Mouse (Mus musculus) hindbrain, embryonic 11.5 days (tissue): ENCODE measurements around the gene Itsn1. TPM values are rescaled to one million over a fixed set of nuclear protein-coding genes. Genes with fewer than 3 reads are reported as not detected.

Source experiments
- ATAC-seq: fragments of 200-750 bp; cut with Nextera tagmentation; 2 replicates; pipeline ENCODE4 v1.8.0; 2017; ENCODE audit warnings: mild to moderate bottlenecking, moderate TSS enrichment, moderate library complexity; ENCODE audit not compliant: low FRiP score
- DNase-seq: peaks from one replicate; pipeline ENCODE4 v3.0.0-alpha.2; 2015; ENCODE audit warnings: low spot score
- H3K27ac ChIP-seq: fragments of 300-500 bp; sonication (generic); 2 replicates; pipeline ENCODE4 v1.5.1; 2014; ENCODE audit warnings: mild to moderate bottlenecking, low read depth, low read length
- H3K27me3 ChIP-seq: fragments of 300-500 bp; sonication (generic); 2 replicates; pipeline ENCODE4 v1.6.1; 2014; ENCODE audit warnings: mild to moderate bottlenecking, low read length, moderate library complexity, mixed read lengths; ENCODE audit not compliant: control insufficient read depth, insufficient read depth
- H3K36me3 ChIP-seq: fragments of 300-500 bp; sonication (generic); 2 replicates; pipeline ENCODE4 v1.6.1; 2014; ENCODE audit warnings: mild to moderate bottlenecking, low read length, moderate library complexity, mixed read lengths; ENCODE audit not compliant: control insufficient read depth, insufficient read depth
- H3K4me1 ChIP-seq: fragments of 300-500 bp; sonication (generic); replicated peaks from 2 replicates; pipeline ENCODE4 v1.6.1; 2014; ENCODE audit warnings: low read length, mixed read lengths; ENCODE audit not compliant: control insufficient read depth, insufficient read depth
- H3K4me2 ChIP-seq: fragments of 300-500 bp; sonication (generic); replicated peaks from 2 replicates; pipeline ENCODE4 v1.6.1; 2014; ENCODE audit warnings: mild to moderate bottlenecking, low read depth, low read length
- H3K4me3 ChIP-seq: fragments of 300-500 bp; sonication (generic); 2 replicates; pipeline ENCODE4 v1.5.1; 2014; ENCODE audit warnings: low read depth, low read length
- H3K9ac ChIP-seq: fragments of 300-500 bp; sonication (generic); 2 replicates; pipeline ENCODE4 v1.6.1; 2014; ENCODE audit warnings: low read depth, low read length
- H3K9me3 ChIP-seq: fragments of 300-500 bp; sonication (generic); 2 replicates; pipeline ENCODE4 v1.6.1; 2016; ENCODE audit warnings: low read length; ENCODE audit not compliant: control insufficient read depth
- WGBS: fragments of 180-500 bp; shearing (Covaris S2); extraction: QIAGEN DNeasy Blood & Tissue Kit; methylation state at CpG from one replicate; pipeline ENCODE4 v1.1.7; 2014; 5-methylcytosine and 5-hydroxymethylcytosine counted together
- polyA plus RNA-seq: library from polyadenylated mRNA; unstranded; fragments of >200 nt; fragmentation: Nextera tagmentation; extraction: Ambion mirVana; gene quantifications from 2 replicates; pipeline ENCODE4 v1.2.1, GENCODE M21; 2014

The Itsn1 gene
- polyA plus RNA-seq, 1 experiment from 2014 or later, result 61.1 TPM

DNA sequence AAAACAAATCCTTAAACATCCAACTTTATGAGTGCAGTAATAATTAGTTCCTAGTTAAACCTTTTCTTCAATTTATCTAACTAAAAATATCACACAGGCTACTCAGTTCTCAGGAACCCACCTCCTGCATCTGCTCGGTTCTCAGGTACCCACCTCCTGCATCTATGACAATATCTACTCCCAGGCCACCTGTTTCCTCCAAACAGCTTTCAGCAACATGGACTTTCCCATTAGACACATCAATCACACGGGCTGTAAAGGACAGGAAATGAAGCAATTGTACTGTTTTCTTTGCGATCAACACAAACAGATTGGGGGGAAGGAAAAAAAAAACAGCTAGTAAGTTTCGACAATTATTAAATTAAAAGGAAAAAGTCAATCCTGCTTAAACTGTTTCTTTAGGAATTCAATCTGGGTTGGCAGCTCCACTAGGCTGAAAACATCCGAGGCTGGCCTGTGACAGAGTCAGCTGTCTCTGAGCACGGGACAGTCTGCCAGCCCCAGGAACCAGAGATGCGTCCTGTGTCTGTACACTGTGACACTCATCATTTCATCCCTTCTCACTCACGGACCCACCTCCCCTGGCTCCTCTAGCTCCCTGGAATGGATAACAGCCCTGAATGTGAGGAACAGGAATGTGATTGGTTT is 33.8 kb upstream of the Itsn1 start:
- Histone ChIP-seq H3K27me3 (no peaks in the 10 kb centered on the region), H3K27ac (no peak overlapping the region), H3K36me3 (peaks cover 2% of the 10 kb centered on the region; the same call in 1 of the 2 replicates), H3K9ac (no peak overlapping the region), H3K4me2 (no peak overlapping the region), H3K4me3 (no peak overlapping the region), H3K9me3 (no peaks in the 10 kb centered on the region), H3K4me1 (no peaks in the 10 kb centered on the region)
- ATAC-seq (no peak), DNase-seq (no peak)
- 68% methylated on average over 8 of the region's 8 CpGs for WGBS

DNA sequence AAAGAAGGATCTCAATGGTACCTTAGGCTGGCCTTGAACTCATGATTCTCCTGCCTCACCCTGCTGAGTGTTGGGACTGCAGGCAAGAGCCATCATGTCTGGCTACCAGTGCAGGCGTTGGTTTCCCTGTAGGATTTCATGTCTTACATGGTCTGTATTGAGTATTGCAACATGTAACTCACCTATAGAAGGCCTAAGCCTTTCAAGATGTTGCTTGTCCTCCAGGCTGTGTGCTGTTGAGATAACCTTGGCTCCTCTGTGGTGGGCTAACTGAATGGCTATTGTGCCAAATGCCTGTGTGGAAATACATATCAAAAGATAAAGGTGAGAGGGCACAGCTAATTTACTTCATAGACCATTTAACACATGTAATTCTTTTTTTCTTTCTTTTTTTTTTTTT is 30.1 kb upstream of the Itsn1 start:
- 96% methylated on average over 1 of the region's 1 CpGs for WGBS
- DNase-seq (no peak), ATAC-seq (no peak)
- H3K9me3 ChIP-seq, result no peaks in the 10 kb centered on the region
- H3K4me2 ChIP-seq, result no peak overlapping the region
- H3K9ac ChIP-seq, result no peak overlapping the region
- peaks cover 3% of the 10 kb centered on the region; the same call in 1 of the 2 replicates for H3K36me3 ChIP-seq
- H3K27me3 ChIP-seq, result no peaks in the 10 kb centered on the region
- no peak overlapping the region for H3K27ac ChIP-seq
- H3K4me1 ChIP-seq, result no peaks in the 10 kb centered on the region
- no peak overlapping the region for H3K4me3 ChIP-seq

- Histone ChIP-seq H3K4me3 (no peak overlapping the region), H3K36me3 (peaks cover 3% of the 10 kb centered on the region; the same call in 1 of the 2 replicates), H3K4me2 (no peak overlapping the region), H3K4me1 (no peaks in the 10 kb centered on the region), H3K27ac (no peak overlapping the region), H3K27me3 (no peaks in the 10 kb centered on the region), H3K9me3 (no peaks in the 10 kb centered on the region), H3K9ac (no peak overlapping the region)
- 91% methylated on average over 13 of the region's 13 CpGs for WGBS
- ATAC-seq (no peak), DNase-seq (no peak)
Observed at GRCm38 (mm10) chr16:91701908-91702307, 27.2 kb upstream of the Itsn1 start.

DNA sequence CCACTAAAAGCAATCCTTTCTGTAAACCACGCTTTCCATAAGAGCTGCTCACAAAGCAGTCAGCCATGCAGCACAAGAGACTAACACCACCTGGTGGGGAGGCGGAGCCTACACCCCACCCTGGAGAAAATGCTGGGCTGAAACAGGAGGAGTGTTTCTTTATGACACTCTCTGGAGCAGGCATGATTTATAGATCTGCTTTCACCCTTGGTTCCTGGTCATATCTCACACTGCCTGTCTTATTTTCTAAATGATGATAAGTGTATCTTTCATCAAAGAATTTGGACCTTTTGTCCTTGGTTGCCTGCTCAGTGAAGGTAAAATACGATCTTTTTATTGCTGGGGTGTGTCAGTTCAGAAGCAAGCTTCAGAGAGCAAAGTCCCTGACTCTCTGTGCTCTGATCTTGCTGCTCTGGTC is 26.3 kb upstream of the Itsn1 start:
- H3K36me3 ChIP-seq, result peaks cover 3% of the 10 kb centered on the region; the same call in 1 of the 2 replicates

DNA sequence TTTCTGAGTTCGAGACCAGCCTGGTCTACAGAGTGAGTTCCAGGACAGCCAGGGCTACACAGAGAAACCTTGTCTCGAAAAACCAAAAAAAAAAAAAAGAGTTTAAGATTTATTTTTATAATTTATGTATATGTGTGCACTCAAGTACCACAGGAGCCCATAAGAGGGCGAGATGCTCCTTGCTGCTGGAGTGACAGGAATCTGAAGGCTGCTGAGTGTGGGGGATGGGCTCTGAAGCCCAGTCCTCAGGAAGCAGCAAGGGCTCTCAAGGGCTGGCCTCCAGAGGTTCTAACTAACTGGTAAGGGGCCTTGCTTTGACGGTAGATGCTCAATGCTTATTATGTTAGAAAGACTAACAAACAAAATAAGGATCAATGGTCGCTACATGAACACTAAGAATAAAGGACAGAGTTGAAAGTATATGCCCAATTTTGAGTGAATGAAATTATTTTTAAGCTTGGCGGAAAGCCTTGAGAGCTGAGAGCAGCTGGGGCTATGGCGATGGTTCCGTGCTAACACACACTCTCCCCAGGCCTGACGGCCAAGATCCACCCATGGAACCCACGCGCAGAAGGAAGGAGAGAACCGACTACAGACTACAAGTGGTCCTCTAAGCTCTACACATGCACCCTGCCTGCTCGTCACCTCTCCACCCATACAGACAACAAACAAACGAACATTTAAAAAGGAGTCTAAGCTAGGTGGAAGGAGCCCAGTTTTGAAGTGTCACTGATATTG is 24.3 kb upstream of the Itsn1 start:
- H3K4me3 ChIP-seq, result no peak overlapping the region
- H3K4me2 ChIP-seq, result no peak overlapping the region
- H3K36me3 ChIP-seq, result peaks cover 3% of the 10 kb centered on the region; the same call in 1 of the 2 replicates
- 83% methylated on average over 14 of the region's 14 CpGs for WGBS
- no peak overlapping the region for H3K9ac ChIP-seq
- DNase-seq, result peak; percentile 28
- H3K9me3 ChIP-seq, result no peaks in the 10 kb centered on the region
- H3K27me3 ChIP-seq, result no peaks in the 10 kb centered on the region
- no peak overlapping the region for H3K27ac ChIP-seq
- H3K4me1 ChIP-seq, result no peaks in the 10 kb centered on the region
- ATAC-seq, result no peak

More for the DNA sequence above, 26.3 kb upstream of the Itsn1 start:
- Histone ChIP-seq H3K9ac (no peak overlapping the region), H3K9me3 (no peaks in the 10 kb centered on the region), H3K4me3 (no peak overlapping the region), H3K27me3 (no peaks in the 10 kb centered on the region), H3K4me2 (no peak overlapping the region), H3K27ac (no peak overlapping the region), H3K4me1 (no peaks in the 10 kb centered on the region)
- no peak for DNase-seq
- ATAC-seq, result no peak
- WGBS, result 62% methylated on average over 3 of the region's 3 CpGs

GRCm38 (mm10) chr16:91710241-91710640 is 18.8 kb upstream of the Itsn1 start:
- no peak for ATAC-seq
- Histone ChIP-seq H3K36me3 (peaks cover 5% of the 10 kb centered on the region; the same call in 1 of the 2 replicates), H3K27me3 (no peaks in the 10 kb centered on the region)

DNA sequence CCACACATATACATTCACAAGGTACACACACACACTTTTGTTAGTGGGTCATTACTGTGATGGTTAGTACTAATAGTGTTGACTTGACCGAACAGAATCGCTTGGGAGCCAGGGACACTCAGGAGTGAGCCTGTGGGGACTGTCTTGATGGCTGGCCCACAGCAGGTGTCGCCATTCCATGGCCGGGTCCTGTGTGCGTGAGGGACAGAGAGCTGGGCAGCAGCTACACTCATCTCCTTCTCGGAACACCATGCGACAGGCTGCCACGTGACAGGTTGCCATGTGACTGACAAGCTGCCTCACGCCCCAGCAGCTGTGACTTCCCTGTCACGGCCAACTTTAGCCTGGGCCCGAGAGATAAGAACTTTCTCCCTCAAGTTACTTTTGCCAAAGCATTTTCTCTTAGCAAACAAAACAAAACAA is 12.1 kb upstream of the Itsn1 start:
- 83% methylated on average over 11 of the region's 11 CpGs for WGBS
- Histone ChIP-seq H3K9ac (no peak overlapping the region), H3K4me3 (no peak overlapping the region), H3K27ac (no peak overlapping the region), H3K36me3 (peaks cover 8% of the 10 kb centered on the region; the same call in 1 of the 2 replicates), H3K4me2 (no peak overlapping the region), H3K9me3 (no peaks in the 10 kb centered on the region), H3K27me3 (no peaks in the 10 kb centered on the region), H3K4me1 (no peaks in the 10 kb centered on the region)
- ATAC-seq (no peak), DNase-seq (no peak)

More at GRCm38 (mm10) chr16:91710241-91710640, 18.8 kb upstream of the Itsn1 start:
- H3K4me2 ChIP-seq, result no peak overlapping the region
- H3K9ac ChIP-seq, result no peak overlapping the region
- H3K27ac ChIP-seq, result no peak overlapping the region
- no peak for DNase-seq
- 94% methylated on average over 7 of the region's 7 CpGs for WGBS
- no peaks in the 10 kb centered on the region for H3K9me3 ChIP-seq
- no peaks in the 10 kb centered on the region for H3K4me1 ChIP-seq
- H3K4me3 ChIP-seq, result no peak overlapping the region

DNA sequence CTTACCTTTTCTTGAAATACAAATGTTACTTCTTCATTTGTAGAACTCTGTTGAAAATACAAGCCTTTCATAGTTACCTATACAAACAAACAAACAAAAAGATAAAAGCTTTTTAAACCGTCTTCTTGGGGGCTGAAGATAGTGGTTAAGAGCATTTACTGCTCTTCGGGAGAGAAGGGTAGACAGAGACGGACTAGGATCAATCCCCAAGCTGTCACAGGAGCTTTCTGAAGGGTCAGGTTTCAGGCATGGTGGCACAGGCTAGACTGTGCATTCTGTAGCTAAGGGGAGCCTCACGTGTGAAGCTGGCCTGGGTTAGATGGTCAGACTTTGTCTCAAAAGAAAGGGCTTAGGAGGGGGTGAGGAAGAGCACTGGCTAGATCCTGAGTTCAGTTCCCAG is 11.7 kb upstream of the Itsn1 start:
- no peak overlapping the region for H3K27ac ChIP-seq
- H3K9ac ChIP-seq, result no peak overlapping the region
- no peak for DNase-seq
- 87% methylated on average over 4 of the region's 4 CpGs for WGBS
- no peak overlapping the region for H3K4me2 ChIP-seq
- H3K4me1 ChIP-seq, result no peaks in the 10 kb centered on the region
- no peak overlapping the region for H3K4me3 ChIP-seq
- no peaks in the 10 kb centered on the region for H3K9me3 ChIP-seq
- H3K36me3 ChIP-seq, result peaks cover 8% of the 10 kb centered on the region; the same call in 1 of the 2 replicates
- no peak for ATAC-seq
- H3K27me3 ChIP-seq, result no peaks in the 10 kb centered on the region
